Mouse (Mus musculus) T-helper 2 cell (primary cell): ENCODE results near the gene Myo1f.

Experiments
- in situ Hi-C: fragments of 300-600 bp; cut with MboI, MseI; formaldehyde crosslinking; loops from one replicate; pipeline ENCODE4 v1.15.1; 2025; ENCODE audit warnings: high pct_unique_total_duplicates

Gene Myo1f

GRCm38 (mm10) chr17:33555223-33555855, at the start of gene Myo1f:
Gene Myo1f (plus strand): TSS chr17:33555707.
- in situ Hi-C loops = no loop called here

GRCm38 (mm10) chr17:33508386-33508785, 47.1 kb upstream of the Myo1f start:
- in situ Hi-C loops = no loop called here

- in situ Hi-C loops = no loop called here
Measured at GRCm38 (mm10) chr17:33510172-33510571, 45.3 kb upstream of the Myo1f start.

GRCm38 (mm10) chr17:33512441-33513415, 42.8 kb upstream of the Myo1f start:
- in situ Hi-C loops = no loop called here

- in situ Hi-C loops = no loop called here
Measured at GRCm38 (mm10) chr17:33513874-33514273, 41.6 kb upstream of the Myo1f start.

DNA sequence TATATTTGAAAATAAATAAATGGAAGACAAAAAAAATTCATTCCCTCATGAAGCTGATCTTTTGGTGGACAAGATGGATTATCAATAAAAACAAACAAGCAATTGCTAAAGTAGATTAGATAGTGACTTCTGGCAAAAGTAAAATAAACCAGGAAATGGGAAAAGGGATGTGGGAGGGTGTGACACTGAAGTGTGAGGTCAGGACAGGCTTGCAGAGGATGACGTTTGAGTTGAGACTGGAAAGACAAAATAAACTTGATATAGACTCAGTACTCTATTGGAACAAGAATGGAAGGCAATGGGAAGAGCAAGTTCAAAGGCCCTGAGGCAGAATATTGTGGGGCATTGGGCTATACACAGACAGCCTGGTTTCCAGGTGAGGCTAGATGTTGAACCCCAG, 35.1 kb upstream of the Myo1f start:
- in situ Hi-C loops = no loop called here

DNA sequence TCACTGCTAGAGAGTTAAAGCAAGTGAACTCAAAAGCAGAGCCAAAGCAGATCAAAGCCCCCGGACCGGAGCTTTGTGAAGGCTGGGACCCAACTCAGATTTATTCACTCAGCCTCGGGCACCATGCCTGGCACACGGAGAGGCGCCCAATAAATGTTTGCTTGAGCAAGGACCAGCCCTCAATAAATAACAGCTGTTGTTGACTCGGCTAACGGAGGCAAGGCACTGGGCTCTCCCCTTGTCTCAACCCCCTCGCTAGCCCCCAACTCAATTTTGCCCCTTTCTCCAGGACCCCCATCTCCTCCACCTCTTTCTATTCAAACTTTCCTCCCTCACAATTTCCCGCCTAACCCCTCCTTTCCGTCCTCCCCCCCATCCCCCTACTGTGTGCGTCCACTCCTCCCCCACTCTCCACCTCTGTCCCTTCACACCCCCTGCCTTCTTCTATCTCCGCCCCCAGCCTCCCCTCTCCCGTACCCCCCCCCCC, 32.0 kb upstream of the Myo1f start:
- in situ Hi-C loops = no loop called here

GRCm38 (mm10) chr17:33523918-33524755, 31.4 kb upstream of the Myo1f start, which contains the start of gene Adamts10:
Gene Adamts10 (plus strand): TSS chr17:33524204.
- in situ Hi-C loops = no loop called here

DNA sequence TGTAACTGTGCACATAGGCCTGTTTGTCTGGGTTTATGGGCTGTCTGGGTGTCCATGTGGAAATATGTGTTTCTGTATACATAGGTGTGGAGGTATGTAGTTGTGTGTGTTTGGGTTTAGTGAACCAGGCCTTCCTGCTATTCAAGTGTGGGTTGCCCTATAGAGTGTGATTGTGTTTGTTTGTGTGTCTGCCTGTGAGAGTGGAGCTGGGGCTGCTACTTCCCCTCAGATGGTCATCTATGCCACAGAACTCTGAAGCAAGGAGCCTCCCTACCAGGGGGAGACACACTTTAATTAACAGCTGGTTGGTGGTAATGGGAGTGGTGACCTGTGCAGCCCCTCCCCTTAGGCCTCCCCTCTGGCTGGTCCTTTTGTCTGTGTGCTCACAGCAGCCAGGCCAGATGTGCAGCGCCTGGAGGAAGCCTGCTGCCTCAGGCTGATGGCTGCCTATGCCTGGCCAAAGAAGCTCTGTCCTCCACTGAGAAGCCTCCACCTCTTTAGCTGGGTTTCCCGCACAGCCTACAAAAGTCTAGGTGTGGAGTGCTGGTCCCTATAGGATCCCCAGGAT, 30.6 kb upstream of the Myo1f start:
- in situ Hi-C loops = no loop called here

DNA sequence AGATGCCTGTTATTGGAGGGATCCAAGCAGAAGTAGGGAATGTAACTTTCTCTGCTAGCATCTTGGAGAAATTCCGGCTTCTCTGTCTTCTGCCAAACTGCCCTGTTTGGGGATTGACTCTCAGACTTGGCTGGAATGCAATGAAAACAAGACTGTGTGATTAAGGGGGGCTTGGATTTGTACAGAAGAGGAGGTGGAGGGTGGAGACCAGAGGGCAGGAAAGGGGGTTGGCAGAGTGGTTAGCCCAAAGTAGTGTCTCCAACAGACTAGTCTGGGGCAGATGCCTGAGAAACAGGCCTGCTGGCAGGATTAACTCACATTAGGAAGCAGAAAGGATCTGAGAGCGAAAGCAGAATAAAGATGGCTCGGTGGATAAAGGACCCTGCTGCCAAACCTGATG, 29.0 kb upstream of the Myo1f start:
- in situ Hi-C loops = no loop called here

- in situ Hi-C loops = loop anchor here (5.0 kb wide), 1 partner anchor 102 kb away; no protein-coding TSS in a partner anchor
Measured at GRCm38 (mm10) chr17:33539106-33539675, 16.3 kb upstream of the Myo1f start.

DNA sequence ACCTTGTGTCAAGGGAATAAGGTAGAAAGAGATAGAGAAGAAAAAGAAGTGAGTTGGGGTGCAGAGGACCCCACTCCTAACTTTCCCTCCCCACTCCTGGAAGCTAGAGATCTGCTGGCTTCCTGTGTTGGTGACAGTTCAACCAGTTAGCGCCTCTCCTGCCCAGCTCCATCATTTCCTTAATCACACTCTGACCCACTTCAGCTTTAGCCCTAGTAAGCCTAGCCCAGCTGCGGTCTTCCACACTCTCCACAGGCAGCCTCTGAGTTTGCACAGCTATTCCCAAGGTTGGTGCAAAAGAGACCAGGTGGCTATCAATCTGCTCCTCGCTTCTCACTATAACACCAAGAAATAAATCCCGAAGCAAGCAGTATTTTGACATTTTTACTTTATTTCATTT, 15.6 kb upstream of the Myo1f start:
- in situ Hi-C loops = loop anchor here (5.0 to 10.0 kb wide), 2 partner anchors 103 to 1095 kb away; no protein-coding TSS in a partner anchor

DNA sequence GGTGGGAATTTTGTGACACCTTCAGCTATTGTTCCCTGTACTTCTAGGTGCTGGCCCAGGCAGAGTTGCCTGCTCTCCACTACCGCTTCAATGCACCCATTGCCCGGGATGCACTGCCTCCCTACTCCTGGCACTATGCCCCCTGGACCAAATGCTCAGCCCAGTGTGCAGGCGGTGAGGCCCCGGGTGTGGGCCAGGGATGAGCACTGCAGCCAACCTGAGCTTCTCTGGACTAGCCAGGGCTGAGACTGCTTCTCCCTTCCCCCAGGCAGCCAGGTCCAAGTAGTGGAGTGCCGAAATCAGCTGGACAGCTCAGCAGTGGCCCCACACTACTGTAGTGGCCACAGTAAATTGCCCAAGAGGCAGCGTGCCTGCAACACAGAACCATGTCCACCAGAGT, 6.3 kb upstream of the Myo1f start:
- in situ Hi-C loops = loop anchor here (10.0 kb wide), 1 partner anchor 1086 kb away; no protein-coding TSS in a partner anchor

- in situ Hi-C loops = no loop called here
Measured at GRCm38 (mm10) chr17:33550388-33550787, 5.1 kb upstream of the Myo1f start.

DNA sequence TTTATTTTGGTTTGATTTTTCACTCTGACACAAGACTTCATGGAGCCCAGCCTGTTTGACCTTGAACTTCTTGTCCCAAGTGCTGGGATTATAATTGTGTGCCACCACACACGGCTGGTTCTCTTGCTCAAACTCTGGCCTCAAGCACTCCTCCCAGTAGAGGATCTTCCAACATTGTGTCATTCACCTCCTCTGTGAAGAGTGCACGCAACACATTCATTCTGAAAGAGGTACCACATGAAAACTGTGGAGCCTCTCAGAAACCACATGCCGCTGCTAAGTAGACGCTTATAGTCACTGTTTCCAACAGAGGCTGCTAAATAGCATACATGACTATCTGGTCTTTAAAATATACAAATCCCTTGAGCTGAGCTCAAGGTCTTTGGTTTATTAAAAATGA, 3.4 kb upstream of the Myo1f start:
- in situ Hi-C loops = no loop called here

GRCm38 (mm10) chr17:33552964-33553363, 2.5 kb upstream of the Myo1f start:
- in situ Hi-C loops = no loop called here

DNA sequence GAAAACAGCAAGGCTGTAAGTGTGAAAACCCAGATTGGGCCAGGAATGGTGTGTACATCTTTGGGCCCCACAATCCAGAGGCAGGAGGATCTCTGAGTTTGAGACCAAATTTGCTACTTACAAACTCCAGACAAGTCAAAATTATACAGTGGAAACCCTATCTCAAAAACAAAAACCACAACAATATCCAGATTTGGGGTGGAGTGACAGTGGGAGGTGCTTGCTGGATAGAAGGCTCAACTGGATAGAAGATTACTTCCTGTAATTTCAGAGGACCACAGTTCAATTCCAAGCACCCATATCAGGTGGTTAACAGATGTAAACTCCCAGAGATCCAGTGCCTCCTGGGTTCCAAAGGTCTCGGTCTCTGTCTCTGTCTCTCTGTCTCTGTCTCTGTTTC, 971 bp upstream of the Myo1f start:
- in situ Hi-C loops = no loop called here

DNA sequence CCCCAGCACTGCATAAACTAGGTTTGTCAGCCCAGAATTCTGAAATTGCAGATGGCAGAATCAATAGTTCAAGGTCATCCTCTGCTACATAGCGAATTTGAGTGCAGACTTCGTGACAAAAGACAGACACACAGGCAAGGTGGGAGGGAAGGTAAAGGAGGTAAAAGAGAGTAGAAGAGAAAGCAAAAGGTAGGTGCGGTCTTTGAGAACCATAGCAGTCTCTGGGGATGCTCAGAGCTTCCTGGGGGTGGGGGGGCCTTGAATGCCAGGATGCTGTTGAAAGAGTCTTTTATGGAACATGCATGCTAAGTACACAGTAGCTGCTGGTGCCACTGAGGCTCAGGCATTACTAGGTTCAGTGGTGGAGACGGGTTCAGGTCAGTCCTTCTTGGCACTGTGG, 2.4 kb downstream of the Myo1f start:
- in situ Hi-C loops = no loop called here

- in situ Hi-C loops = no loop called here
Measured at GRCm38 (mm10) chr17:33563527-33564076, 8.1 kb downstream of the Myo1f start.

- in situ Hi-C loops = no loop called here
Measured at GRCm38 (mm10) chr17:33564599-33564998, 9.1 kb downstream of the Myo1f start.

DNA sequence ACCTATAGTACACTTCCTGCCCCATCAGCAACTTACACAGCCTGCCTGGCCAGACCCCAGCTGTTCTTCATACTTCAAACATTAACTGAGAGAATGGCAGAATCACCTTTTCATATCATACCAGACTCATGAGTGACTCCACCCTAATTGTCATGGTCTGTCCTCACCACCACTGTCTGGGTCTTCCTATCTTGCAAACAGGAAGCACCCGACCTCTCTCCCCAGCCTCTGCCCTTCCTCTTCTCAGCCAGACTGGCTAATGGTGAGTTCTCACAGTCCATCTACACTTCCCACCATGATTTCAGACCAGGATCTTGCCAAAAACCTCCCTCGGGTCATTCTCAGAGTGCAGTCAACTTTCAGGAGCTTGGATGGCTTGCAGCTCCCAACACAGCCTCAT, 10.7 kb downstream of the Myo1f start:
- in situ Hi-C loops = no loop called here
